Mouse (Mus musculus): ENCODE results near the gene Fnbp1. TPM values are rescaled to one million over a fixed set of nuclear protein-coding genes. Genes with fewer than 3 reads are reported as not detected.

Fnbp1 gene
- polyA plus RNA-seq, 1 experiment from 2014 or later = 4.5 TPM

GRCm38 (mm10) chr2:31115943-31116731, 25.7 kb downstream of the Fnbp1 start:
- peak overlapping the region; percentile 11; the same call in 1 of the 2 replicates for H3K4me2 ChIP-seq (ENCODE audit: low read depth, low read length)

GRCm38 (mm10) chr2:31115091-31115942, 26.5 kb downstream of the Fnbp1 start:
- peak overlapping the region; percentile 11; the same call in 1 of the 2 replicates for H3K4me2 ChIP-seq (ENCODE audit: low read depth, low read length)
- 17% methylated on average over 10 of the region's 10 CpGs for WGBS (ENCODE audit: insufficient replicate concordance)

More at GRCm38 (mm10) chr2:31115943-31116731, 25.7 kb downstream of the Fnbp1 start:
- Histone ChIP-seq H3K4me1 (ENCODE audit: insufficient read depth) (peaks cover 26% of the 10 kb centered on the region), H3K9me3 (ENCODE audit: low read length) (no peaks in the 10 kb centered on the region), H3K36me3 (replicated peaks; ENCODE audit: insufficient read depth, low read length) (no peaks in the 10 kb centered on the region), H3K27ac (ENCODE audit: low read depth) (peak overlapping the region; percentile 72), H3K27me3 (ENCODE audit: insufficient read depth, low read length) (no peaks in the 10 kb centered on the region), H3K4me3 (ENCODE audit: low read depth, low read length) (no peak overlapping the region), H3K9ac (replicated peaks) (no peak overlapping the region)
- peak; percentile 35; the same call in 1 of the 2 replicates for ATAC-seq
- TF ChIP-seq EP300 (IDR thresholded peaks at IDR 0.05; ENCODE audit: low read depth) = no peak
- no peak for TF ChIP-seq CTCF (IDR thresholded peaks at IDR 0.05; ENCODE audit: low read depth)
- 34% methylated on average over 10 of the region's 10 CpGs for WGBS (ENCODE audit: insufficient replicate concordance)
- DNase-seq = no peak

GRCm38 (mm10) chr2:31114205-31114604, 27.6 kb downstream of the Fnbp1 start:
- Histone ChIP-seq H3K27ac (ENCODE audit: low read depth) (no peak overlapping the region), H3K27me3 (ENCODE audit: insufficient read depth, low read length) (no peaks in the 10 kb centered on the region), H3K9me3 (ENCODE audit: low read length) (no peaks in the 10 kb centered on the region), H3K4me1 (ENCODE audit: insufficient read depth) (peaks cover 28% of the 10 kb centered on the region), H3K4me2 (ENCODE audit: low read depth, low read length) (no peak overlapping the region), H3K4me3 (ENCODE audit: low read depth, low read length) (no peak overlapping the region), H3K36me3 (replicated peaks; ENCODE audit: insufficient read depth, low read length) (no peaks in the 10 kb centered on the region), H3K9ac (replicated peaks) (no peak overlapping the region)
- 64% methylated on average over 2 of the region's 2 CpGs for WGBS (ENCODE audit: insufficient replicate concordance)
- DNase-seq (no peak), ATAC-seq (no peak)
- TF ChIP-seq CTCF (IDR thresholded peaks at IDR 0.05; ENCODE audit: low read depth) = no peak
- no peak for TF ChIP-seq EP300 (IDR thresholded peaks at IDR 0.05; ENCODE audit: low read depth)

More at GRCm38 (mm10) chr2:31115091-31115942, 26.5 kb downstream of the Fnbp1 start:
- H3K27ac ChIP-seq (ENCODE audit: low read depth) = peak overlapping the region; percentile 72
- no peaks in the 10 kb centered on the region for H3K9me3 ChIP-seq (ENCODE audit: low read length)
- no peak for TF ChIP-seq CTCF (IDR thresholded peaks at IDR 0.05; ENCODE audit: low read depth)
- peak; percentile 49; the same call in 1 of the 2 replicates for TF ChIP-seq EP300 (IDR thresholded peaks at IDR 0.05; ENCODE audit: low read depth)
- H3K4me1 ChIP-seq (ENCODE audit: insufficient read depth) = peaks cover 24% of the 10 kb centered on the region
- H3K36me3 ChIP-seq (replicated peaks; ENCODE audit: insufficient read depth, low read length) = no peaks in the 10 kb centered on the region
- no peak for DNase-seq
- H3K27me3 ChIP-seq (ENCODE audit: insufficient read depth, low read length) = no peaks in the 10 kb centered on the region
- no peak overlapping the region for H3K9ac ChIP-seq (replicated peaks)
- H3K4me3 ChIP-seq (ENCODE audit: low read depth, low read length) = no peak overlapping the region
- peak; percentile 62 for ATAC-seq

GRCm38 (mm10) chr2:31111685-31112084, 30.1 kb downstream of the Fnbp1 start:
- Histone ChIP-seq H3K4me2 (ENCODE audit: low read depth, low read length) (no peak overlapping the region), H3K9ac (replicated peaks) (no peak overlapping the region), H3K36me3 (replicated peaks; ENCODE audit: insufficient read depth, low read length) (no peaks in the 10 kb centered on the region), H3K9me3 (ENCODE audit: low read length) (no peaks in the 10 kb centered on the region), H3K27me3 (ENCODE audit: insufficient read depth, low read length) (no peaks in the 10 kb centered on the region), H3K4me3 (ENCODE audit: low read depth, low read length) (no peak overlapping the region), H3K27ac (ENCODE audit: low read depth) (0 out of 2 replicates have a peak overlapping the region, but pooled peaks have one; percentile 8), H3K4me1 (ENCODE audit: insufficient read depth) (peaks cover 38% of the 10 kb centered on the region)
- DNase-seq (no peak), ATAC-seq (no peak)
- TF ChIP-seq CTCF (IDR thresholded peaks at IDR 0.05; ENCODE audit: low read depth) (no peak), EP300 (IDR thresholded peaks at IDR 0.05; ENCODE audit: low read depth) (no peak)
- WGBS (ENCODE audit: insufficient replicate concordance) = 65% methylated on average over 6 of the region's 6 CpGs

GRCm38 (mm10) chr2:31109960-31110548, 31.8 kb downstream of the Fnbp1 start:
- WGBS (ENCODE audit: insufficient replicate concordance) = 51% methylated on average over 12 of the region's 12 CpGs
- H3K9me3 ChIP-seq (ENCODE audit: low read length) = no peaks in the 10 kb centered on the region
- no peak for TF ChIP-seq CTCF (IDR thresholded peaks at IDR 0.05; ENCODE audit: low read depth)
- TF ChIP-seq EP300 (IDR thresholded peaks at IDR 0.05; ENCODE audit: low read depth) = peak; percentile 79
- DNase-seq = no peak
- ATAC-seq = peak; percentile 45; the same call in 1 of the 2 replicates
- H3K27me3 ChIP-seq (ENCODE audit: insufficient read depth, low read length) = no peaks in the 10 kb centered on the region
- no peak overlapping the region for H3K4me2 ChIP-seq (ENCODE audit: low read depth, low read length)
- H3K9ac ChIP-seq (replicated peaks) = no peak overlapping the region
- H3K4me3 ChIP-seq (ENCODE audit: low read depth, low read length) = no peak overlapping the region
- H3K4me1 ChIP-seq (ENCODE audit: insufficient read depth) = peaks cover 22% of the 10 kb centered on the region
- H3K27ac ChIP-seq (ENCODE audit: low read depth) = no peak overlapping the region
- no peaks in the 10 kb centered on the region for H3K36me3 ChIP-seq (replicated peaks; ENCODE audit: insufficient read depth, low read length)

Data from liver, postnatal 0 days (tissue).